Mouse (Mus musculus): ENCODE measurements at regions not wholly inside any gene's neighbourhood (a gene's known extent, or its start where the extent isn't known, plus 50 kb on each side); places are given as distances from the start of the nearest gene placed in this dataset.

- ATAC-seq: no peak
Measured at GRCm38 (mm10) chr14:58815616-58816539, 326.8 kb downstream of the 1700129C05Rik start.

DNA sequence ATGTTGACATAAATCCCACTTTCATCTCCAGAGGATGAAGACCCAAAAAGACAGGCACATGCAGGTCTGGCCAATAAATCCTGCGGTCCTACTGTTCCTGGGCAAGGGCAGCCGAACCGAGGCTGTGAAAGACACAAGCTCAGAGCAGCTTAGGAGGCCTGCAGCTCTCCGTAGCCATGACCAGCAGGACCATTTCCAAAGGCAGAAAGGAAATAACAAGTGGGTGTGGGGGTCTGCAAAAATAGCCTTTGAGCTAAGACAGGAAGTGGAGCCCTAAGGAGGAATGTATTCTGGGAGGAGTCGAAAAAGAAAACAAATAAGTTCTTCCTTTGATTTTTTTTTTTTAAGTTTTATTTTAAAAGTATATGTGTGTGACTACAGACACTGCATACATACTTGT is 330.1 kb downstream of the 1700129C05Rik start:
- no peak for ATAC-seq

- no peak for ATAC-seq
Measured at GRCm38 (mm10) chr14:58801402-58801861, 341.3 kb downstream of the 1700129C05Rik start.

DNA sequence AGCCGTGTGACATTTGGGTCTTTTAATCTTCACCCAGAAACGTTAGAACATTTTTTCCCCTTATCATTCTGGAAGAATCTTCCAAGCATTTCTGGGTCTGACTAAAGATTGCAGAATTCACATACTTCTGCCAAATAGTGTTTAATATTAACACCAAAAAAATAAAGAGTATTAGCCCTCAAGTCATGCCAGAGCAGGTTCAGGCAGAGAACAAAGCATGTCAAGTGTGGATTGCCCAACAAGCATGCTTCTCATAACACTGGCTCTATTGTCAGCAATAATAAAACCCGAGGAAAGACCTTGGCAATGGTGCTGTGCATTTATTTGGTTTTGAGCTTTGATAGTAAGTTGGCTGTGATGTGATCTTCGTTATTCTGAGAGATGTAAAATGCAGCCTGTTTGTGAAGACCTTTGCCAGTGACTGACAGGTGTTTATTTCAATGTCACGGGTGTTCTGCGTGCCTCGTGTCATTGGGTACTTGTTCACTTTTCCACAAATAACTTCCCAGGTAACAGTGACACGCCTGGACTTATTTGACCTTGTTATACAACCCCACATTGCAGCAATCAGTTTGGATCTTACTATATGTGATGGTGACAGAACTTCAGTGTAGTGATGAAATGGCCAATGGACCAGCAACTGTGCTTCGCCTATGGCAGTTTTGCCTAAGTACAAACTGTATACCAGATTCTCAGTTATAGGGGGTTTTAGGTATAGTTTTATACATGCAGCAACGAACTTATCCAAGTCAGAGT is 354.3 kb downstream of the 1700129C05Rik start:
- no peak for ATAC-seq

DNA sequence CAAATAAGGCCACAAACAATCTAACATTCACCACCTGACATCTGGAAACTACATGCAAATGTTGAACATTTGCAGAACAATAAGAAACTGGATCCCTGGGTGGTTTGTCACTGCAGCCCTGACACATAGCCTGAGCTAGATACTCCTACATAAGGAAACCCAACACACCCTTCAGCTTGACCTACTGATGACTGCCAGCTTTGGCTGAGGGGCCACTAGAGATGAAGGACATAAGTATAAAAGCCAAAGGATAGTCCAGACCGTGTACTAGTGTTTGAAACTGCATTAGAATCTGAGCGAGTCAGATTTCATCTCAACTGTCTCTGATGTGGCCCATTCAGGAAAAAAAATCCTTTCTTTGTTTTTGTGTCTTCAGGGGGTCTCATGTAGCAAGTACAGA is 355.1 kb downstream of the 1700129C05Rik start:
- ATAC-seq: no peak

- no peak for ATAC-seq
Measured at GRCm38 (mm10) chr14:58786791-58787491, 355.8 kb downstream of the 1700129C05Rik start.

DNA sequence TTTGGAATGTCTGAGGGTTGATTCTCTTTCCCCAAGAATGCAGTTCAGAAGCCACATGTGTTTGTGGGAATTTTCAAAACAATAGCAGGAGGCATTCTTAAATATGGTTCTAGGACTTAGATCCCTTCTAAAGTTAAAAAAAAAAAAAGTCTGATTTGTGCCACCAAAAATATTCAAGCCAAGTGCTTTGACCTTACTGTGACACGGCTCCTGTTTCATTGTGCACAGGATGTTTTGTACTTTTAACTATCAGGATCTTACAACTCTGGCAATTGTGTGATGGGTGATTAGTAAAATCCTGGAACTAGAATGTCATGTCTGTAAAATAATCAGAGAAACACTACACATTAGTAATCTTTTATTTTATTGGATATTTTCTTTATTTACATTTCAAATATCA is 359.5 kb downstream of the 1700129C05Rik start:
- no peak for ATAC-seq

DNA sequence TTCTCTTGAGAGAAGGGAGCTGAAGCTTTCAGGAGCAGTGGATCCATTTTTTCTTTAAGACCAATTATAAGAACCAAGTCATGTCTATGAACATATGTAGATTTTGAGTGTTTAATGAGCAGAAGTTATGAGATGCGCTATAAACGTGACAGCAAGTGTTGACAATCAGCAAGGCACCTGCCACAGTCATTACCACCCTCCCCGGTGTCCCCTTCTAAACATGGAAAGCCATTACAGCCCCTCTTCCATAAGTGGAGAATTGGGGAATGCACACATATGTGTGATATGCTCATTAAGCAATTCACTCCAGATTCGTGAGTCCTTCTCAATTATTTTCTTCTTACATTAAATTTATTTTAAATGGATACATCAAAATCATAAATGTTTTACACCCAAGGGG is 362.4 kb downstream of the 1700129C05Rik start:
- ATAC-seq: no peak

GRCm38 (mm10) chr14:58778675-58779074 is 364.0 kb downstream of the 1700129C05Rik start:
- ATAC-seq: no peak

- ATAC-seq: no peak
Measured at GRCm38 (mm10) chr14:58761291-58761690, 381.4 kb downstream of the 1700129C05Rik start.

- ATAC-seq: no peak
Measured at GRCm38 (mm10) chr14:58759759-58760158, 382.9 kb downstream of the 1700129C05Rik start.

- ATAC-seq: no peak
Measured at GRCm38 (mm10) chr14:58753781-58754180, 388.9 kb downstream of the 1700129C05Rik start.

DNA sequence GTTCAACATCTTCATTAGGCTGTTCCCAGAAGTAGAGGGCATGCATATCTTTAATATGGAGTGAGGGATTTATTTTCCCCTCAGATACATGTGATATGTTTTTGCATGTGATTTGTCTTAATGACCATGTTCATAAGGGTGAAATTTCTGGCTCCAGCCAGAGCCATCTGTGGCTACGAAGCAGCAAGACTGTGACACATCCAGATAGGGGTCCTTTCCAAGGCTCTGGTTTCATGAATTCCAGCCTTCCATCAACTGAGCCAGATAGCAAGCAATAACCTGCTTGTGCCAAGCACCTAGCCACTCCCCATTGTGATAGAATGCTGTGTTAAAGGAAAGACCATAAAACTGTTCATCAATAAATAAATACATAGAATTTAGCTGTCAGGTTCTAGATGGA is 389.6 kb downstream of the 1700129C05Rik start:
- ATAC-seq: no peak

GRCm38 (mm10) chr14:58726418-58726817 is 416.3 kb downstream of the 1700129C05Rik start:
- no peak for ATAC-seq

DNA sequence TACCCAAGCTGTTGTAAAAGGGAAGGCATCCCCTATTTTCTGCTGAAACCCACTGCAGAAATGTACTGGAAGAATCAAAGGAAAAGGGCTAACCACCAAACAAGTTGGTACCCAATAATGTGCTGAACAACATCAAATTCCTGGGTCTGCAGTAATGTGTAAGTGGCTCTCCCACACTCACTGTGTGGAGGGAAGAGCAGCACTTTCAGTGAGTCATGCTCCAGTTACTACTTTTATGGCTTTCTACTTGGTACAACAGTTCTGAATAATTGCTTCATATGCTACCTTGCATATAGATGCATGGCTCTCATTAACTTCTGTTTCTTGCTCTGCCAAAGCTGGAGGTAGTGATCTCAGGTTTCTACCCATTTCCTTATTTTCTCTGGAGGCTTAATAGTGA is 427.8 kb downstream of the 1700129C05Rik start:
- ATAC-seq: no peak

- no peak for ATAC-seq
Measured at GRCm38 (mm10) chr14:58709861-58710260, 432.8 kb downstream of the 1700129C05Rik start.

DNA sequence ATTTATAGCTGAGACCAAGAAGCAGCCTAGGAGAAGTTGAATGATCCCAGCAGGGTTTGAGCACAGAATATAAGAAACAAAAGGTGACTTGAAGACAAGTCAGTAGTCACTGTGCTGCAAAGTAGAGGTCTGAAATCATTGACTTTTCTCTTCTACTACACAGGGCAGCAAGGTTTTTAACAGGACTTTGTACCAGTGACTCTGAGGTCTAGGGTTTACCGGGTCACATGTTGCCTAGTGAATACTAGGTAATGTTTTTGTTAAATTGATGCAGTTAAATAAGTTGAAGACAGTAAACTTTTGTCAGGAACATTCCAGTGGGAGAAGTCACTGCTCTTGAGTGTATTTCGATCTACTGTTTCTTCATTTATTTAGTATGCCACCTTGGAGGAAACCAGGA is 433.4 kb downstream of the 1700129C05Rik start:
- no peak for ATAC-seq

DNA sequence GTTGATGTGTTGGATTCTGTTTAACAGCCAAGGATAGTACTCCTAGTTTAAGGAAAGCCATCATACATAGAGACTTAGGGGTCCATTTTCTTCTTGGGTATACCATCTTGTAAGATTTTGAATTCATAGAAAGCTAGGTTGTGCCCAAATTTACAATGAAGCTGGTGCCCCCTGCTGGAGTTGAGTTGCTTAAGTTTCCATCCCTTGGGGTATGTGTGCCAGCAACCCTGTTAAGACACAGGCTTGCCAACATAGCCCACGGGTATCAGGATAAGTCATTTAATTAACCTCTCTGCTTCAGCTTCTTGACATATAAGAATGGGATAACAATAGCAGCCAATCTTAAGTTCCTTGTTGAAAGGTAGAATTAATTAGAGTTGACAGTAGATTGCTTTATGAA is 440.9 kb downstream of the 1700129C05Rik start:
- no peak for ATAC-seq

DNA sequence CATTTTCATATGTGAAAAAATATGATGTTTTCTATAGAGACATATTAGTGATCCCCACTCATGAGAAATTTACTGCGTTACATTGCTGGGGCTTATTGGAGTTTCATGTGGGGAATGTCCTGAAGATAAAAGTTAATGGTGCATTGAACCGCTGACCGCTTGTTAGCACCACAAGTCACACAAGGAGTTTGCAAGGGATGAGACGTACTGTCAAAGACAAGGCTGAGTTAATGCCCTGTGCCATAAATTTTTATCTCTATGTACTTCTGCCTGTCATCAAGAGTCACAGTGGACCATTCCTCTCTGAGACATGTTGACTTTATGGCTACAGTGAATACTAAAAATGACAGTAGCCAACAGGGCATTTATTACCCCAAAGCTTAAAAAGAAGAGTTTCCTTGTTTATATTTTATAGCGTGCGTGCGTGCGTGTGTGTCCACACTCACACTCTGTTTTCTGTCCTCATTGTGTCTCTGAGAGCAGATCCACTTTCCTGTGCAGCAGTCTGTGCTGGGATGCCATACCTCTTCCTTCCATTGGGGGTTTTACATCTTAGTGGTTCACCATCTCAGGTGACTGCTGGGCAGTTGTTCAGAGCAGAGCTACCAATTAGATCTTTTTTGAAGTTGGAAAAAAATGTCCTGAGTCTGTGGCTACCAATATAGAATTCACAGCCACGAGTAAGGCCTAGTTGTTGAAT is 451.4 kb downstream of the 1700129C05Rik start:
- no peak for ATAC-seq

DNA sequence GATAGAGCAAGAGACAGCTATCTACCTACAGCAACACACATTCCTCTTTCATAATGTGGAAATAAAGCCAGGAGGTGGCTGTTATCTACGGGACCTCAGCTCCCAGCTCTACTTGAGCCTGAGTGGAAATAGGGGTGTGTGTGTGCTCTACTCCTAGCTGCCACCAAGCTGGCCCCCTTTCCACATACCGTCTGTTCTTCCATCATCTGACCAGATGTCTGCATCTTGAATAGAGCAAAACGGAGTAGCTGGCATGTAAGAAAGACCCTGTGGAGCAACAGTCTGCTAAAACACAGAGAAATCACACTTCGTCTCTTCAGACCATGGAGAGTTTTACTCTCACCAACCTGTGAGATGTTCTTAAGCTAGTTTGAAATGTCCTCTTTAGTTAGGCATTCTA is 454.9 kb downstream of the 1700129C05Rik start:
- ATAC-seq: no peak

DNA sequence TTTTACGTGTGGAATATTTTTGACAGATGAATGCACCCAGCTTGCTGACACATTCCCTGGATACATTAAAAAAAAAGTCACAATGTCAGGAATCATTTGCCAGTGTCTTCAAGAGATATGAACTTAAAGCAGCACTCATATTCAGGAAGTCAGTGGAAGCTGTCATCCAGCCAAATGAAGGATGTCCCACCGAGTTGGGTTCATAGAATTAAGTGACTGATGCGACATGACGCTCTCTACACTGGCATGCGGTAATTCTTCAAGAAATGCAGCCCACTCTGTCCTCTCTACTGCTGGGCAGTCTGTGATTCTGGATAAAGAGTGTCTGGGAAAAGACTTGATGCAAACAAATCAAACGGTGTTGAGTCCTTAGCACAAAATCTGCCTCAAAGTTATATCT is 463.9 kb downstream of the 1700129C05Rik start:
- no peak for ATAC-seq

DNA sequence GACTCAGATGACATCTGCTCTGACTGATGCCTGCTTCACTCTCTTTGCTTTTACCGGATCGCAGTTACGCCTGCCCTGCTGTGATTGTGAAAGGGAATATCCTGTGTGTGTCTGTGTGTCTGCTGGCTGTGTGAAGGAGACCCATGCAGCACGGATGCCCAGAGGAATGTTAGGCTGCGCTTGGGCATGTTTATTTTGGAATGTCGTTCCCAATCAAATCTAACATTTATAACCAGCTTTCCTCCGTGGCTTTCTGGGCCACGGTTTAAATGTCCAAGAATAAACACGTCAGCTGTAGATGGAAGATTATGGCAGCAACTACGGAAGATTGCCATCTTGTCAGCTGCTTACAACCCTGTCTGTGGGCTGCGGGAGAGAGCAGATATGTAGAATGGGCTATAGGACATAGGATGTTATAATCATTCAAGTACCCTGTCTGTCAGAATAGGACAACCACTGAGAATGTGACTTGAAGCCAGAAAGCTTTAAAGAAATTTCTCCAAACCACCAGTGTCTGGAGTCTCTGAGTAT is 464.5 kb downstream of the 1700129C05Rik start:
- ATAC-seq: no peak

Measured in CD4-positive, CD25-positive, alpha-beta regulatory T cell, adult 4 months (primary cell).